16 mouse cellular contexts compared by ENCODE assay signal in genomic region chr2:158523060-158523459, GRCm38 (mm10). TPM values are rescaled to one million over a fixed set of nuclear protein-coding genes. Genes with fewer than 3 reads are reported as not detected.
DNase-seq lines count a peak whose midpoint lies in the region; ATAC-seq and TF ChIP-seq lines count a peak whose summit lies in the region.
"Had no signal": no experiment of that assay in that cellular context is flagged by ENCODE, and none has a peak within 500 bp of the region (broad histone marks: within the 10 kb centered on the region; RNA-seq: fewer than 3 reads in every experiment).

No protein-coding gene starts in this region.

- no peak for TF ChIP-seq POLR2A in thymus, adult 2 months (IDR thresholded peaks at IDR 0.05; ENCODE audit: control insufficient read depth, extremely low read depth, insufficient read depth, low read length, poor library complexity)

- no peak overlapping the region for H3K27ac ChIP-seq in midbrain, embryonic 11.5 days (ENCODE audit: low read depth, low read length)
- no peak overlapping the region for H3K27ac ChIP-seq in midbrain, embryonic 10.5 days (replicated peaks)
- no peak overlapping the region for H3K27ac ChIP-seq in thymus, adult 2 months (ENCODE audit: control insufficient read depth, insufficient read depth, low read length)
- H3K27ac ChIP-seq: embryonic facial prominence, embryonic 13.5 days; forebrain, embryonic 15.5 days; limb, embryonic 15.5 days had no signal

- no peak for TF ChIP-seq CTCF in thymus, adult 2 months (IDR thresholded peaks at IDR 0.05; ENCODE audit: borderline replicate concordance, control insufficient read depth, extremely low read depth, insufficient read depth, low read length, poor library complexity)

- DNase-seq in midbrain, embryonic 11.5 days (ENCODE audit: low spot score, missing footprints), result peak; percentile 72
- no peak for DNase-seq in midbrain, embryonic 10.5 days (ENCODE audit: low spot score)
- DNase-seq in adrenal gland, postnatal 14 days, result peak; percentile 61
- DNase-seq in kidney, postnatal 4 days, result peak; percentile 49 to 67
- DNase-seq in urinary bladder, postnatal 25 days (ENCODE audit: low spot score), result peak; percentile 70
- DNase-seq in thymus, adult 2 months, result no peak
- no peak for DNase-seq in cerebellum, adult 8-10 months
- DNase-seq: cerebellum, postnatal 36 days; gastrocnemius, postnatal 36 days had no signal

- no peaks in the 10 kb centered on the region for H3K36me3 ChIP-seq in midbrain, embryonic 11.5 days (ENCODE audit: control insufficient read depth, insufficient read depth, low read length)
- H3K36me3 ChIP-seq in midbrain, embryonic 10.5 days, result no peaks in the 10 kb centered on the region
- H3K36me3 ChIP-seq in thymus, adult 2 months (ENCODE audit: control insufficient read depth, insufficient read depth, low read length), result no peaks in the 10 kb centered on the region
- H3K36me3 ChIP-seq: embryonic facial prominence, embryonic 13.5 days; forebrain, embryonic 15.5 days; limb, embryonic 15.5 days had no signal

- H3K27me3 ChIP-seq in midbrain, embryonic 11.5 days (ENCODE audit: control insufficient read depth, insufficient read depth, low read length), result no peaks in the 10 kb centered on the region
- no peaks in the 10 kb centered on the region for H3K27me3 ChIP-seq in midbrain, embryonic 10.5 days (ENCODE audit: low read depth, poor library complexity, severe bottlenecking)
- no peaks in the 10 kb centered on the region for H3K27me3 ChIP-seq in thymus, adult 2 months (ENCODE audit: control insufficient read depth, insufficient read depth, low read length)
- H3K27me3 ChIP-seq: embryonic facial prominence, embryonic 13.5 days; forebrain, embryonic 15.5 days; limb, embryonic 15.5 days had no signal

- no peaks in the 10 kb centered on the region for H3K9me3 ChIP-seq in midbrain, embryonic 11.5 days (ENCODE audit: control insufficient read depth, low read length)
- no peaks in the 10 kb centered on the region for H3K9me3 ChIP-seq in midbrain, embryonic 10.5 days (replicated peaks)
- H3K9me3 ChIP-seq: forebrain, embryonic 15.5 days; limb, embryonic 15.5 days had no signal

- ATAC-seq in midbrain, embryonic 11.5 days (ENCODE audit: low FRiP score), result no peak
- ATAC-seq: forebrain, embryonic 15.5 days had no signal

- 86% methylated on average over 8 of the region's 8 CpGs for WGBS in midbrain, embryonic 11.5 days
- 91% methylated on average over 8 of the region's 8 CpGs for WGBS in midbrain, embryonic 10.5 days
- WGBS in thymus, adult 2 months, result 84% methylated on average over 8 of the region's 8 CpGs

- no peaks in the 10 kb centered on the region for H3K4me1 ChIP-seq in midbrain, embryonic 11.5 days (ENCODE audit: control insufficient read depth, insufficient read depth, low read length)
- no peaks in the 10 kb centered on the region for H3K4me1 ChIP-seq in midbrain, embryonic 10.5 days
- H3K4me1 ChIP-seq in thymus, adult 2 months (replicated peaks; ENCODE audit: control insufficient read depth, insufficient read depth, low read length), result no peaks in the 10 kb centered on the region
- H3K4me1 ChIP-seq: embryonic facial prominence, embryonic 13.5 days; limb, embryonic 15.5 days had no signal

- H3K4me2 ChIP-seq in midbrain, embryonic 11.5 days, result no peak overlapping the region
- H3K4me2 ChIP-seq: embryonic facial prominence, embryonic 13.5 days; forebrain, embryonic 15.5 days; limb, embryonic 15.5 days had no signal

- no peak overlapping the region for H3K4me3 ChIP-seq in midbrain, embryonic 11.5 days (ENCODE audit: low read depth, low read length)
- no peak overlapping the region for H3K4me3 ChIP-seq in midbrain, embryonic 10.5 days
- no peak overlapping the region for H3K4me3 ChIP-seq in thymus, adult 2 months (ENCODE audit: control insufficient read depth, insufficient read depth, low read length)
- H3K4me3 ChIP-seq: embryonic facial prominence, embryonic 13.5 days; forebrain, embryonic 15.5 days; limb, embryonic 15.5 days had no signal

- no peak overlapping the region for H3K9ac ChIP-seq in midbrain, embryonic 11.5 days (ENCODE audit: low read length)
- H3K9ac ChIP-seq: embryonic facial prominence, embryonic 13.5 days; forebrain, embryonic 15.5 days; limb, embryonic 15.5 days had no signal

RNA-seq across cellular contexts. Expression of gene Arhgap40, which starts 10.5 kb away (rescaled TPM):
- polyA plus RNA-seq in midbrain, embryonic 11.5 days (2014; fragmentation: Nextera tagmentation; extraction: Ambion mirVana), result 0.30 and 0.40 TPM in 2 replicates
- 0.21 and 0.35 TPM in 2 replicates for polyA plus RNA-seq in midbrain, embryonic 10.5 days (2016; fragmentation: Nextera tagmentation; extraction: Ambion mirVana)
- not detected in 2 replicates for total RNA-seq in adrenal gland, postnatal 14 days (2021)
- polyA plus RNA-seq in thymus, adult 2 months (2012; rRNA removed), result 0.06 and 0.24 TPM in 2 replicates
- total RNA-seq: gastrocnemius, postnatal 36 days; hematopoietic stem cell, adult 5-6 weeks; left cerebral cortex, adult 18-20 months had no signal
- polyA plus RNA-seq: spleen, adult 2 months had no signal

RNA-seq across cellular contexts. Expression of gene Adig, which starts 20.6 kb away (rescaled TPM):
- polyA plus RNA-seq in midbrain, embryonic 11.5 days (2014; fragmentation: Nextera tagmentation; extraction: Ambion mirVana), result not detected in 2 replicates
- polyA plus RNA-seq in midbrain, embryonic 10.5 days (2016; fragmentation: Nextera tagmentation; extraction: Ambion mirVana), result not detected in 2 replicates
- total RNA-seq in adrenal gland, postnatal 14 days (2021), result 151 and 169 TPM in 2 replicates
- polyA plus RNA-seq in thymus, adult 2 months (2012; rRNA removed), result 20.8 and 23.1 TPM in 2 replicates
- total RNA-seq: hematopoietic stem cell, adult 5-6 weeks; left cerebral cortex, adult 18-20 months had no signal
- polyA plus RNA-seq: embryonic facial prominence, embryonic 13.5 days; forebrain, embryonic 15.5 days; intestine, embryonic 14.5 days had no signal

Comparison
In these comparisons a context has a peak if more than half of its experiments do, and no peak if none do; other contexts are left out.
1. DNase-seq: peak in midbrain, embryonic 11.5 days (single experiment), adrenal gland, postnatal 14 days (single experiment), kidney, postnatal 4 days (2 of 2) and urinary bladder, postnatal 25 days (single experiment); none in midbrain, embryonic 10.5 days (single experiment), thymus, adult 2 months (single experiment) and cerebellum, adult 8-10 months (single experiment).
2. RNA of gene Adig, which starts 20.6 kb away (polyA plus RNA-seq): 20.8 to 23.1 TPM in thymus, adult 2 months; not detected in midbrain, embryonic 11.5 days and not detected in midbrain, embryonic 10.5 days; every median in the first group is over 10 times any median in the second.